Mouse (Mus musculus) v-Abl transformed pro-B cells (cell line): ENCODE data around the gene Gadd45g.

ENCODE experiments used
- in situ Hi-C, 2 experiments: fragments of 400-800 bp; cut with MboI; formaldehyde crosslinking; loops; one replicate each; pipeline ENCODE4 v1.15.1; 2025; ENCODE audit not compliant: unreplicated experiment in 2 of 2

The Gadd45g gene

GRCm38 (mm10) chr13:51878806-51879205 is 32.3 kb downstream of the Gadd45g start:
- in situ Hi-C loops: no loop called here

- in situ Hi-C loops: no loop called here
These were observed 33.1 kb downstream of the Gadd45g start for GRCm38 (mm10) chr13:51879571-51879970.

- in situ Hi-C loops: no loop called here
These were observed 33.5 kb downstream of the Gadd45g start for GRCm38 (mm10) chr13:51880019-51880418.

- in situ Hi-C loops: no loop called here
These were observed 35.0 kb downstream of the Gadd45g start for GRCm38 (mm10) chr13:51881271-51882128.

- in situ Hi-C loops: no loop called here
These were observed 35.7 kb downstream of the Gadd45g start for GRCm38 (mm10) chr13:51882218-51882617.

GRCm38 (mm10) chr13:51884250-51884649 is 37.8 kb downstream of the Gadd45g start:
- in situ Hi-C loops: no loop called here

- in situ Hi-C loops: no loop called here
These were observed 39.1 kb downstream of the Gadd45g start for GRCm38 (mm10) chr13:51885594-51885993.

- in situ Hi-C loops: no loop called here
These were observed 39.6 kb downstream of the Gadd45g start for GRCm38 (mm10) chr13:51886085-51886484.

GRCm38 (mm10) chr13:51886723-51887122 is 40.2 kb downstream of the Gadd45g start:
- in situ Hi-C loops: no loop called here

- in situ Hi-C loops: no loop called here
These were observed 41.9 kb downstream of the Gadd45g start for GRCm38 (mm10) chr13:51888426-51888825.

- in situ Hi-C loops: no loop called here
These were observed 45.5 kb downstream of the Gadd45g start for GRCm38 (mm10) chr13:51891825-51892532.

GRCm38 (mm10) chr13:51897579-51897978 is 51.1 kb downstream of the Gadd45g start:
- in situ Hi-C loops: no loop called here
